Comparison of ENCODE assay signal across 23 mouse cellular contexts in genomic region chr1:101683772-101684434, GRCm38 (mm10).
A peak's percentile ranks its signal among the peaks of the same experiment; 100 is the strongest.
DNase-seq lines count a peak whose midpoint lies in the region; ATAC-seq and TF ChIP-seq lines count a peak whose summit lies in the region.
"Had no signal": no experiment of that assay in that cellular context is flagged by ENCODE, and none has a peak within 500 bp of the region (broad histone marks: within the 10 kb centered on the region; RNA-seq: fewer than 3 reads in every experiment).

No protein-coding gene starts in this region.

- no peaks in the 10 kb centered on the region for H3K4me1 ChIP-seq in lung, embryonic 14.5 days (ENCODE audit: insufficient read depth)
- 0 out of 2 replicates have a peak, but pooled peaks cover 4% of the 10 kb centered on the region for H3K4me1 ChIP-seq in neural tube, embryonic 12.5 days
- H3K4me1 ChIP-seq: embryonic facial prominence, embryonic 15.5 days; heart, embryonic 13.5 days; hindbrain, embryonic 13.5 days had no signal

- H3K4me3 ChIP-seq in lung, embryonic 14.5 days (ENCODE audit: low read depth, low read length): no peak overlapping the region
- H3K4me3 ChIP-seq in neural tube, embryonic 12.5 days: no peak overlapping the region
- H3K4me3 ChIP-seq: embryonic facial prominence, embryonic 15.5 days; heart, embryonic 13.5 days; hindbrain, embryonic 13.5 days had no signal

- H3K9ac ChIP-seq in lung, embryonic 14.5 days: no peak overlapping the region
- H3K9ac ChIP-seq in neural tube, embryonic 12.5 days: no peak overlapping the region
- H3K9ac ChIP-seq: embryonic facial prominence, embryonic 15.5 days; heart, embryonic 13.5 days; hindbrain, embryonic 13.5 days had no signal

- no peaks in the 10 kb centered on the region for H3K27me3 ChIP-seq in lung, embryonic 14.5 days (ENCODE audit: insufficient read depth, low read length)
- no peaks in the 10 kb centered on the region for H3K27me3 ChIP-seq in neural tube, embryonic 12.5 days (replicated peaks)
- H3K27me3 ChIP-seq: embryonic facial prominence, embryonic 15.5 days; heart, embryonic 13.5 days; hindbrain, embryonic 13.5 days had no signal

- no peak for TF ChIP-seq CTCF in lung, embryonic 14.5 days (IDR thresholded peaks at IDR 0.05; ENCODE audit: low read depth)

- WGBS in lung, embryonic 14.5 days: 56% methylated on average over 5 of the region's 5 CpGs
- WGBS in neural tube, embryonic 12.5 days: 12% methylated on average over 5 of the region's 5 CpGs

- H3K36me3 ChIP-seq in lung, embryonic 14.5 days (ENCODE audit: insufficient read depth): no peaks in the 10 kb centered on the region
- H3K36me3 ChIP-seq in neural tube, embryonic 12.5 days: no peaks in the 10 kb centered on the region
- H3K36me3 ChIP-seq: embryonic facial prominence, embryonic 15.5 days; heart, embryonic 13.5 days; hindbrain, embryonic 13.5 days had no signal

- H3K9me3 ChIP-seq in lung, embryonic 14.5 days (ENCODE audit: low read depth, low read length): no peaks in the 10 kb centered on the region
- H3K9me3 ChIP-seq in neural tube, embryonic 12.5 days: no peaks in the 10 kb centered on the region
- H3K9me3 ChIP-seq: embryonic facial prominence, embryonic 15.5 days; heart, embryonic 13.5 days; hindbrain, embryonic 13.5 days had no signal

- no peak overlapping the region for H3K27ac ChIP-seq in lung, embryonic 14.5 days (ENCODE audit: low read depth)
- no peak overlapping the region for H3K27ac ChIP-seq in neural tube, embryonic 12.5 days
- H3K27ac ChIP-seq: embryonic facial prominence, embryonic 15.5 days; heart, embryonic 13.5 days; hindbrain, embryonic 13.5 days had no signal

- ATAC-seq in frontal cortex, adult (ENCODE audit: low TSS enrichment): peak; percentile 62; the same call in 1 of the 2 replicates
- ATAC-seq in lung, embryonic 14.5 days (ENCODE audit: insufficient read depth): no peak
- peak; percentile 90 for ATAC-seq in neural tube, embryonic 12.5 days (ENCODE audit: low FRiP score, low read depth)
- ATAC-seq: forebrain, embryonic 16.5 days; lung, postnatal 0 days had no signal

- no peak overlapping the region for H3K4me2 ChIP-seq in lung, embryonic 14.5 days
- no peak overlapping the region for H3K4me2 ChIP-seq in neural tube, embryonic 12.5 days (replicated peaks)
- H3K4me2 ChIP-seq: embryonic facial prominence, embryonic 15.5 days; heart, embryonic 13.5 days; hindbrain, embryonic 13.5 days; midbrain, embryonic 11.5 days had no signal

- DNase-seq in frontal cortex, postnatal 10 days (ENCODE audit: low spot score in 2 of 2): no peak
- peak; percentile 1 for DNase-seq in lung, embryonic 14.5 days
- DNase-seq in lung, postnatal 14 days: no peak
- no peak for DNase-seq in layer of hippocampus, adult 18-20 months (ENCODE audit: low spot score in 2 of 2)
- no peak for DNase-seq in layer of hippocampus, postnatal 25 days (ENCODE audit: extremely low spot score in 1 of 2, low spot score in 1 of 2)
- DNase-seq: adrenal gland, postnatal 25 days; cerebellum, adult 11 months; cerebellum, postnatal 10 days; gastrocnemius, postnatal 25 days; heart, adult 18-20 months; heart, postnatal 14 days; kidney, adult 9 months; kidney, postnatal 4 days; left cerebral cortex, postnatal 4 days; right cerebral cortex, adult 18-20 months had no signal
